Mouse (Mus musculus) T-cell, adult 66 days (primary cell): ENCODE data around the gene St6galnac4. TPM values are rescaled to one million over a fixed set of nuclear protein-coding genes. Genes with fewer than 3 reads are reported as not detected.

Source experiments
- total RNA-seq, 2 experiments: library from RNA; stranded (reverse); gene quantifications; 3 replicates in 1 of 2; 4 replicates in 1 of 2; pipeline ENCODE4 v1.2.4; 2023

St6galnac4 gene
- total RNA-seq, result 10 to 100 TPM; 21.4 to 24.5 TPM

GRCm38 (mm10) chr2:32586871-32587351, at the start of gene St6galnac4:
TSS of gene St6galnac4 (plus strand) at chr2:32587095.

GRCm38 (mm10) chr2:32570698-32571494, 16.0 kb upstream of the St6galnac4 start, which contains the start of gene Dpm2:
TSS of gene Dpm2 (plus strand) at chr2:32570858.

DNA sequence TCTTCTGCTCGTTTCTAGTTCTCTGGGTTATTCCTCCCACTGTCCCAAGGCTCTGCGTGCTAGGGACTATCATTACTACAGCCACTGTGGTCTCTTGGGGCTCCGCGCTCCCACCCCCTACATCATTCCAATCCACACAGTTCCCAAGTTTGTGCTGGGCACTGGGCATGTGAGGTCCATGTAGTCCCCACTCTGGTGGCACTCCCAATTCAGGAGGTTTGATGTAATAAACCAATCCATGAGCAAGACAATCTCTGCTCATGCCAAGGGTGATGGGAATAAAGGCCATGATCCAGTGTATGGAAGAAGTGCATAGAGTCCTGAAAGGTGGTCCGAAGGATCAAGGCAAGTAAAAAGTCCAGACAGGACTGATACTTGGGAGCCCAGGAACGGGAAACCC, 12.4 kb upstream of the St6galnac4 start, which contains the start of gene Pip5kl1:
Gene Pip5kl1, plus strand, starts transcription at position 301 of the 400 bp plus-strand sequence.

DNA sequence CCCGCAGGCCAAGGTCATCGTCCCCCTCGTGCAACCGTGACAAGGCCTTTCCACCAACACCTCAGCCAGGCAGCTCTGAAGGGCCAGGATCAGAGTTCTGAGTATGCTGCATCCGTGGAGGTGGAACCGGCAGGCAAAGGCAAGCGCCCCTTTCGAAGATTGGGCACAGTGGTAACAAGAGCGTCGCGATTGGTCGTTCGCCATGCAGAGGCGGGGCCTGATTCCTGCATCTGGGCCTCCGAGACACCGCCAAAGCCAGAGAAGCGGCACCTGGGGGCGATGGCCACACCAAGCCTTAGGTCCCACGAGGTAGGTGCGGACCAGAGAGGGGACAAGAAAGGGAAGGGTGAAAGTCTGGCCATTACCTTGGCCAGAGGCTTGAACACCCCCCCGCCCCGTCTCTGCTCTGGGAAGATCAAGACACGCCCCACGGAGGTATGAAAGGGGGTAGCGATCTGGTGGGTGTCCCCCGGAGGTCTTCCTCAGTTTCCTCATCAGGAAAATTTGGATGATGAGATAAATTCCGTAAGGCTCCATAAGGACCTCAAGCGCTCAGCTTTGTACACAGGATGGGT, 11.2 kb upstream of the St6galnac4 start, which contains the start of gene 9430097D07Rik:
Gene 9430097D07Rik, minus strand, starts transcription at position 99 of the 575 bp plus-strand sequence.

DNA sequence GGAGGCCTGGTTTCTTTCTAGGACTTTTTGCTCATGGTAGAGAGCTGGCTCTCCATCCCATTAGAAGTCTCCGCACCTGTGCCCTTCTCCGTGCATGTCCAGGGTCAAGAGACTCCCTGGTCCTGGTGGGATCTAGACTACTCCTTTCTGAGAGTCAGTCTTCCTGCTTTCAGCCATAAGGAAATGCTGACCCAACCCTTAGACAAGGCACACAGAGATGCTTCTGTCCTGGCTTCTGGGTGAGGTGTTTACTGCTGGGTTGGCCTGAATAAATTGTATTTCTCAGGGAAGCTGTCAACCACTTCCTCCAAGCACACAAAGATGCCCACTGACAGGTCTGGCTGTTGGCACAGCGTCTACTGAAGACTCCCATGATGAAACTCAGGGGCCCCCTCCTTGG, 12.5 kb downstream of the St6galnac4 start, which contains the start of gene St6galnac6:
Gene St6galnac6, plus strand, starts transcription at position 301 of the 400 bp plus-strand sequence.

DNA sequence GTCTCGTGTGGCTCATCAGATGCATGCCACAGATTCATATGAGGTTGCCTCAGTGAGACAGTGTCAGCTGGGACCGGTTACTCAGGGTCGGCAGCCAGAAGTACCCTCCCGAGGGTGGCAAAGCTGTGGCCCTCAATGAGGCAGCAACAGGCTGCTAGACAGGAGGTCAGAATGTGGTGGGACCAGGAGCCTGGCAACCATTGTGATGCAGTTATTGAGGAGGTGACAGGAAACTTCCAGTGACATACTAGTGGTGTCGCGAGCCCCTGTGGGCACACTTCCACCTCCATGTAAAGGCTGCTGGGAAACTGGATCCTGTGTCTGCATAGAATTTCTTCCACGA, 34.6 kb downstream of the St6galnac4 start, which contains the start of gene Ak1:
Gene Ak1, plus strand, starts transcription at position 242 of the 343 bp plus-strand sequence.

DNA sequence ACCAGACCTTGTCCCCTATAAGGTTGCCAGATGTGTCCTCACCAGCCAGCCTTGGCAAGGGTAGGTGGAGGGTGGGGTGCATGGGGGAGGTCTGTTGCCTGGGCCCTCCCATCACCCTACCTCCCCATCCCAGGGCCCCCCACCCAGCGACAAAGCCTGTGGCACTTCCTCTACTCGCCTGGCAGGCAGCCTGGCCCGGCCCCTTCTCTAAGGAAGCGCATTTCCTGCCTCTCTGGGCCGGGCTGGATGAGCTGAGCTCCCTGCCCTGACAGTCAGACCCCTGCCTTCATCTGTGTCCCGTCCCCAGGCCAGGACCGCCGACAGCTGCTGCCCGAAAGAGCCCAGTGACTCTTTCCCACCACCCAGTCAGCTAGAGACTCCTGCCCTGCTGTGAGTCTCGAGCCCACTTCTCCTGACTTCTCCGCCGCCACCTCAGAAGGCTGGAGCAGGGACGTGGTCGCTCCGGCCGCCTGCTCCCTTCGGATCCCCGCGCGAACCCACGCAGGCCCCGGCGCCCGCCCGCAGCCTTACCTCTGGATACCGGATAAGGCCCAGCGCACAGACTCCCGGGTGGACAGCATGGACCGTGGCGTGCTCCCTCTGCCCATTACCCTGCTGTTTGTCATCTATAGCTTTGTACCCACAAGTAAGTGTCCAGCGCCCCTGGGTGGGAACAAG, 59.6 kb downstream of the St6galnac4 start, which contains the start of gene Eng:
Gene Eng, plus strand, starts transcription at position 217 of the 678 bp plus-strand sequence.

Other genes starting within 250 kb of the St6galnac4 start
- 100 to 1,000 TPM; 116 to 117 TPM for gene Ciz1, start 234.8 kb upstream of the St6galnac4 start, total RNA-seq
- gene Dnm1, start 233.8 kb upstream of the St6galnac4 start, total RNA-seq, result not detected
- 10 to 100 TPM; 21.5 to 25.8 TPM for gene 1110008P14Rik, start 205.2 kb upstream of the St6galnac4 start, total RNA-seq
- gene Lcn2, start 198.8 kb upstream of the St6galnac4 start, total RNA-seq, result 1 to 10 TPM; 1.9 to 2.4 TPM
- gene Ptges2, start 191.2 kb upstream of the St6galnac4 start, total RNA-seq, result 1 to 10 TPM; 5.8 to 7.8 TPM
- gene Naif1, start 136.6 kb upstream of the St6galnac4 start, total RNA-seq, result 1 to 10 TPM; 5.1 to 5.2 TPM
- 10 to 100 TPM; 46.4 to 58.3 TPM for gene Slc25a25, start 135.7 kb upstream of the St6galnac4 start, total RNA-seq
- gene Fam102a, start 51.8 kb upstream of the St6galnac4 start, total RNA-seq, result 100 to 1,000 TPM; 173 to 175 TPM
- 10 to 100 TPM; 57.9 to 58.0 TPM for gene Dpm2, start 16.2 kb upstream of the St6galnac4 start, total RNA-seq
- 1 to 10 TPM; 1.2 to 1.3 TPM for gene Pip5kl1, start 12.3 kb upstream of the St6galnac4 start, total RNA-seq
- gene 9430097D07Rik, start 11.4 kb upstream of the St6galnac4 start, total RNA-seq, result not detected
- 1 to 10 TPM; 5.1 to 6.9 TPM for gene St6galnac6, start 12.6 kb downstream of the St6galnac4 start, total RNA-seq
- not detected for gene Ak1, start 34.7 kb downstream of the St6galnac4 start, total RNA-seq
- 10 to 100 TPM; 11.2 to 13.8 TPM for gene Eng, start 59.5 kb downstream of the St6galnac4 start, total RNA-seq
- gene Fpgs, start 117.0 kb downstream of the St6galnac4 start, total RNA-seq, result 10 to 100 TPM; 25.8 to 28.1 TPM
- gene Cdk9, start 126.0 kb downstream of the St6galnac4 start, total RNA-seq, result 100 to 1,000 TPM; 121 to 123 TPM
- 100 to 1,000 TPM; 120 to 121 TPM for gene Sh2d3c, start 134.0 kb downstream of the St6galnac4 start, total RNA-seq
- not detected for gene 6330409D20Rik, start 153.9 kb downstream of the St6galnac4 start, total RNA-seq
- 10 to 100 TPM; 29.2 to 34.5 TPM for gene Tor2a, start 170.1 kb downstream of the St6galnac4 start, total RNA-seq
- under 1 TPM in 1 of 2 experiments, not detected in 1; 0.90 TPM for gene Ttc16, start 188.5 kb downstream of the St6galnac4 start, total RNA-seq
- 1 to 10 TPM; 5.6 to 7.2 TPM for gene Ptrh1, start 188.7 kb downstream of the St6galnac4 start, total RNA-seq
- gene Cfap157, start 197.3 kb downstream of the St6galnac4 start, total RNA-seq, result not detected